Mouse (Mus musculus): ENCODE data around the gene Il20.

The Il20 gene

DNA sequence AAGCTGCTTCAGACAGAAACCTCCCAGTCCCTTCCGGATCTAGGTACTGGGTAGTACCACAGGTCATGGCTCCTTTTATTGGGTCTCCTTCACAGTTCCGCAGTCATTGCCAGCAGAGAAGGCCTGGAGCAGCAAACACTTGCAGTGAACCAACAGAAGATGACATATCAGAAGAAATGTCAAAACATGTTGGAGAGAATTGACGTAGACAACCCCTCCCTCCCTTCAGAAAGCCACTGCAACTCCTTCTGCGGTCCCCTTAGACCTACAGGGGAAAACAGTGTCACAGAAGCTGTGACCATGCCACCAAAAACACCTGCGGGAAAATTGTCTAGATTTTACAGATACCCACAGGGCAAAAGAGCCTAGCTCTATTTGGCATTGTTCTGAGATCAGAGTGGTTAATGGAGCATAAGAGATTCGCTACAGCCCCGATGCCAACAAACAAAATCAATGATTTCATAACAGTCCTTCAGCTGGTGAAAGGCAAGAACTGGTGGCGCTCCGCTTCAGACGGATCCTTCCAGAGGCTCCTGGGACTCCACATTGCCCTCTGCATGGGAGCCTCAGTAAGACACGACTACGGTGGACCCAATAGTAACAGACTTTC lies at the start of gene Il20:
Gene Il20 (minus strand): TSS at position 51 of the 610 bp plus-strand sequence.
- ChIA-PET POLR2A (no interaction called here), CTCF (interaction anchor here in 1 of 4 experiments (0.5 kb wide), 1 partner anchor 32 kb away, joined by 4 read pairs; no protein-coding TSS in a partner anchor)

GRCm38 (mm10) chr1:130946920-130947319 lies 35.7 kb upstream of the Il20 start:
- ChIA-PET CTCF (no interaction called here), POLR2A (no interaction called here)

- ChIA-PET POLR2A (no interaction called here), CTCF (interaction anchor here in 1 of 4 experiments (1.3 kb wide), 1 partner anchor 118 kb away, joined by 3 read pairs; no protein-coding TSS in a partner anchor)
Measured at GRCm38 (mm10) chr1:130941801-130942200, 30.6 kb upstream of the Il20 start.

DNA sequence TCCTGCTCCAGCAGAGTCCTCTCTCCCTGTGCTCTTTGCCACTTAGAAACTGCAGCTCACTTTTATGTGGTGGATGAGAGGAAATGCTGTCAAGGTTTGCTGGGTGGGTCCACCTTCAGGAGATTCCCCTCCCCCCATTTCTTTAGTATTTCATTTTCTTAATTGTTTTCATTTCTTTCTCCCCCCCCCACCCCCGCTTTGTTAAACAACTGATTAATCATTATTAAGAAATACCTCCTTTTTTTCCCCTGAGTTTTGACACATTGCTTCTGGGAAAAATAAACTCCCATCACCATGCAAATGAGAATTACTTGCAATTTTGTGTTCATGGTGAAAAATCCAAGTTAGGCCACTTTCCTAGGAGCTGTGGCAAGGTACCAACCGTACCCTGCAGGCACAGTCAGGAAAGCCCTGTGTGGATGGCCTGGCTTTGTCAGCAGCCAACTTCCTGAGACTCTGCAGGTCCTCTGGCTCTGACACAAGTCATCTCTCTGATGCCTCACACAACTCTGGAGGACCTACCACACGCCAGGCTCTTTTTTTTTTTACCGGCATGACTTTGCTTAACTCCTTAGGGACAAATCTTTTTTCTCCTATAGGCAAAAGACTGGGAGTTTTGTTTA lies 28.9 kb upstream of the Il20 start, which contains the start of gene Il19:
Gene Il19 (minus strand): TSS at position 51 of the 623 bp plus-strand sequence.
- ChIA-PET POLR2A (no interaction called here), CTCF (no interaction called here)

- CTCF ChIA-PET = no interaction called here
- POLR2A ChIA-PET = no interaction called here
Measured at GRCm38 (mm10) chr1:130938192-130938591, 26.9 kb upstream of the Il20 start.

DNA sequence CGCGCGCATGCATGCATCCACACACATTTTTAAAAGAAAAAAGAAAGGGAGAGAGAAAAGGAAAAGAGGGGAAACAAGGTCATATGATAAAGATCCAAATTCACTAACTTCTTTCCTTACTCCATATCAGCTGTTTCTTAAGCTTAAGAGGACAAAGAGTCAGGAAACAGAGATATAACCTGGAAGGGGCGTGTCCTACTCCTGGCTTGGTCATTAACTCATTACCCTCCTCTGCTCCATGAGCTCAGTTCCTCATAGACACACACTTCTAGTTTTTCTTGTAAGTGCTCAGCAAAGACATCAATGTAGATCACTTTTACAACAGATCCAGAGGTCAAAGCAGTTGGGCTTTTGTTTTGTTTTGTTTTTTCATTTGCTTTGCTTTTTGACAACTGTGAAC lies 25.9 kb upstream of the Il20 start:
- ChIA-PET CTCF (no interaction called here), POLR2A (no interaction called here)

DNA sequence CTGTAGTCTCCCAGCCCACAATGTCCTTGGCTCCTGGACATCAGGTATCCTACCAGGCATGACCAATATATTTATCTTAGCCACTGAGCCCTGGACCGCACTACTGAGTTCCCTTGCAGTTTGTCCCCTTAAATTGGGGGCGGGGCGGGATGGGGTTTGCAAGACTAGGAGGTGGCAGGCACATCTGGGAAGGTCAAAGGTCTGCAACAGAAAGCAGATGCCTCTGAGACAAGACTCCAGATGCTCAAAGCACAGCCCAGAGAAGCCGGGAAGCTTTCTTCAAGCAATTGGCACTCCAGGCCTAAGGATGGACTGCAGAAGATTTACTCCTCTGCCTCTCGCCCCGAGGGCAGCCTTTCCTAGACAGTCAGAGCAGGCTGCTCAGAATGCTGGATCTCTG lies 25.1 kb upstream of the Il20 start:
- ChIA-PET POLR2A (no interaction called here), CTCF (no interaction called here)

DNA sequence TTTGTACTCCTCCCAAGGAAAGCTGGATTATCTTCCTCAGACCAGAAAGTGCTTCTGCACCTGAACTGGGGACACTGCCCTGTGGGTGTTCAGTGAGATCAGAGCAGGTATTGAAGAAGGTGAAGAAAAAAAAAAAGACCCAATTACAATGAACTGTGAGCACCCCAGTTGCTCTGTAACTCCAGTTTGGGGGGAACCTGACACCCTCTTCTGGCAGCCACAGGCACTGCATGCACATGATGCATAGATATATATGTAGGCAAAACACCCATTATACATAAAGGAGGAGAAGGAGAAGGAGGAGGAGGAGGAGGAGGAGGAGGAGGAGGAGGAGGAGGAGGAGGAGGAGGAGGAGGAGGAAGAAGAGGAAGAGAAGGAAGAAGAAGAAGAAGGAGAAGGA lies 15.2 kb upstream of the Il20 start:
- ChIA-PET POLR2A (interaction anchor here in 1 of 4 experiments (0.6 kb wide), 1 partner anchor 112 kb away, joined by 3 read pairs; no protein-coding TSS in a partner anchor), CTCF (interaction anchor here in 1 of 4 experiments (0.7 kb wide), 1 partner anchor 309 kb away, joined by 5 read pairs; no protein-coding TSS in a partner anchor)

DNA sequence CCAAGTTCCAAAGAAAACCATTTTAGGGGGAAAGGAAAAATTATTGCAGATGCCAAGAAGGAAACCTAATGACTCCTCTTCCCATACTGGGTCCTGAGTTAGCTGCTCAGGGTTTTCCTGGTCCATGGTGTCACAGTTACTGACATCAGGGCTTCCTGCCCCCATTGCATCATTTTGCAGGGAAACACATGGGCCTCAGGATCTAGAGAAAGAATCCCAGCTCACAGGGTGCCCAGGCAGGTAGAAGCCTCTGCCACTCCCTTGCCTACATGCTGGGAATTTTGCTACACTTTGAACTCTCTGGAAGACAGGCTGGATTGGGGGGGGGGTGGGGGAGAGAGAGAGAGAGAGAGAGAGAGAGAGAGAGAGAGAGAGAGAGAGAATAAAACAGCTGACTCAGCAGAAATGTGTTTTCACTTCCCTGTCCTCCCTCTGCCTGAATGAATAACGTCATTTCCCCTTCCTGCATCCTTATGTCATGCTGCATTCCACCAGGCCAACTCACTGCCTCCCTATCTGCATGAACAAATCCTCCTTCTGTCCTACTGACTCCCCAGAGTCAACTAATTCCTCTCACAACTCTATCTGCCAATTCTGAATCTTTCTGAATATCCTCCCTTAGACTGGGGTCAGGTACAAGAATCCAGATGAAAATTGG lies 7.2 kb upstream of the Il20 start:
- POLR2A ChIA-PET = interaction anchor here in 1 of 4 experiments (0.6 kb wide), 1 partner anchor 386 kb away, joined by 3 read pairs; no protein-coding TSS in a partner anchor
- CTCF ChIA-PET = no interaction called here

DNA sequence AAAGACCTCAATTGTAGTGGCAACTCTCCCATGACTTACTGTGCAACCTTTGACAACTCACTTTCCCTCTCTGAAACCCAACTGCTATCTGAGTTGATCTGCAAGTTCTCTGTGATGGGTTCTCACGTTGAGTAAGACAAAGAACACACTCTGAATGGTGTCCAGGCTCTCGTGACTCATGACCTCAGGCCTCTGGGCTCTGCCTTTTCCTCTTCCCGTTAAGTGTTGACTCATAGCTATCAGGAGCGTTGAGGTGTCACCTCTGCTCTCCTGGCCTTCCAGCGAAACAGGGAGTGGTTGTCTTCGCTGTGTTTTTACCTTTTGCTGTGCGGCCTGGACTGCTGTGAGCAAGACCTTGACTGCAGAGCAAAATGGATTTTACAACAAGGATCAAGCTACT lies 8.7 kb downstream of the Il20 start:
- ChIA-PET CTCF (no interaction called here), POLR2A (no interaction called here)

DNA sequence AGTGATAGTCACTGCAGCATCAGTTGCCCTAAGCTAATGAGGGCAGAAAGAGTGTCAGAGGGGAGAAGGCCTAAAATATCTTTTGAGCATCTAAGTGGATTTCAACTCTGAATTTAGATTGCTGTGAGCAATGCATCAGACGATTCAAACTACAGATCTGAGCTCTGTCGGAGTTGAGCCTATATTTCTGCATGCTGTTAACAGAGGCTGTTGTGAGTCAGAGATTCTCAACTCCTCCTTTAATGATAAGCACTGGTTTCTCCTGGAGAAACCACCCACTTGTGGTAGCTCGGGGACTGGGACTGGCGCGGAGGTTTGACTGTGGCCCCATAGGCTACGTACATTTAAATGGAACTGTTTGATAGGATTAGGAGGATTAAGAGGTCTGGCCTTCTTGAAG lies 16.8 kb downstream of the Il20 start:
- CTCF ChIA-PET = no interaction called here
- POLR2A ChIA-PET = no interaction called here

DNA sequence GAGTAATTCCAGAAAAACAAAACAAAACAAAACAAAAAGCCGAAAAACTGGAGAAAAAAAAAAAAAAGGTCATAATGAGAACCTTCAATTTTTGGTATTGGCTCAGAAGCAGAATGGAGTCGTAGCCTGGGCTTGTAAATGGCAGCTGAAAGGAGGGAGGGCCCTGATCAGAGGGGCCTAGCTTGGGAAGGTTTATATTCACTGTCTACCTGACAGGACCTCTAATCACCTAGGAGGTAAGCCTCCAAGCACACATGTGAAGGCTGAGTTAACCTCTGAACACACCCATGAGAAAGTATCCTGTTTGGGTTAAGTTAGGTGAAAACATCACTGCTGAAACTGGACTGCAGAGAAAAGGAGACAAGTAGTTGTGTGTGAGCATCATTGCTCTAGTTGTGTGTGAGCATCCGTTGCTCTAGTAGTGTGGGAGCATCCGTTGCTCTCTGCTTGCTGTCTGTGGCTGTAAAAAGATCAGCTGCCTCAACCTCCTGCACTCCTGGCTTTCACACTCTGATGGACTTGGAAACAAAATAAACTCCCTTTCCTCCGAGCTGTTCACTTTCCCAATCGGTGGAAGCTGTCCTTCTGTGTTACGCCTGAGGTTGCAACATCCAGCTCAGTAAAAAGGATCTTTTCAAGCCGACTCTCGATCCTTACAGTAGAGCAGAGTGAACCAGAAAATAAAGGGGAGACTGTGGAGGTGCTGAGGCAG lies 17.8 kb downstream of the Il20 start:
- CTCF ChIA-PET = interaction anchor here in 2 of 4 experiments (0.7 to 1.0 kb wide), 3 partner anchors 19 to 191 kb away, joined by 3 to 4 read pairs (median 4); no protein-coding TSS in a partner anchor
- POLR2A ChIA-PET = interaction anchor here in 1 of 4 experiments (0.7 kb wide), 1 partner anchor 161 kb away, joined by 5 read pairs; no protein-coding TSS in a partner anchor

GRCm38 (mm10) chr1:130892446-130892845 lies 18.8 kb downstream of the Il20 start:
- ChIA-PET POLR2A (no interaction called here), CTCF (interaction anchor here in 1 of 4 experiments (1.0 kb wide), 1 partner anchor 18 kb away, joined by 3 read pairs; no protein-coding TSS in a partner anchor)

GRCm38 (mm10) chr1:130887354-130887753 lies 23.9 kb downstream of the Il20 start, which contains the start of gene Il24:
Il24 (minus strand) TSS chr1:130887454.
- POLR2A ChIA-PET = no interaction called here
- CTCF ChIA-PET = no interaction called here

- CTCF ChIA-PET = no interaction called here
- POLR2A ChIA-PET = no interaction called here
Measured at GRCm38 (mm10) chr1:130883146-130883545, 28.1 kb downstream of the Il20 start.

GRCm38 (mm10) chr1:130879927-130880326 lies 31.3 kb downstream of the Il20 start:
- POLR2A ChIA-PET = interaction anchor here in 1 of 4 experiments (1.3 kb wide), 1 partner anchor 173 kb away, joined by 3 read pairs; no protein-coding TSS in a partner anchor
- CTCF ChIA-PET = interaction anchor here in 2 of 4 experiments (0.6 to 1.4 kb wide), 3 partner anchors 178 to 381 kb away, joined by 3 to 6 read pairs (median 4); no protein-coding TSS in a partner anchor

GRCm38 (mm10) chr1:130877889-130878614 lies 33.2 kb downstream of the Il20 start:
- CTCF ChIA-PET = interaction anchor here in 3 of 4 experiments (0.6 to 4.2 kb wide), 9 partner anchors 23 to 367 kb away, joined by 3 to 39 read pairs (median 3); partner anchors contain the start of gene Rassf5 (in 1 of the 3)
- POLR2A ChIA-PET = interaction anchor here in 3 of 4 experiments (0.7 to 1.7 kb wide), 3 partner anchors 175 to 432 kb away, joined by 3 to 4 read pairs (median 4); no protein-coding TSS in a partner anchor

DNA sequence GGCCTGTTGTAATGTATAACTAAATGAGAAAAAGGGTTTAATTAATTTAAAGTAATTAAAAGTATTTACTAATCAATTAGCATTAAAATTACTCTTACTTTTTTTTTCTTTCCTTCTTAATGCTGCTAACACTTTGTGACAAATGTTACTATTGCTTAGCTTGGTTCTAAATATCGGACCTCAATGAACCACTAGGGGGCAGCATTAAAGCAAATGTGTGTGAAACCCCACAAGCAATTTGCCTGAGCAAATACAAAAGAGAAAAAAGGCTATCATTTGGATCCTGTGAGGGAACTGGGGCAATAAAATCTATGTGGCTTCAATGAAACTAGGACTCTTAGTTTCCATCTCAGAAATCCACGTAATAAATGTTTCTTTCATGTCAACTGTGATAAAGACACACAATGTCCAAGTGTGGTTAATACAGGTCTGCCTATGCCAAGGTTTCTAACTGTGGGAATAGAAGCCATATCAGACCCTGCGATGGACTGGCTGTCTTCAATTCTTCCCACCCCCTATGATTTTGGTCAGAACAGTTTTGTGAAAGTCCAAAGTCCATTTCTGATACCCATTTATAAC lies 34.2 kb downstream of the Il20 start:
- POLR2A ChIA-PET = interaction anchor here in 2 of 4 experiments (1.6 to 1.7 kb wide), 2 partner anchors 8 to 176 kb away, joined by 3 to 4 read pairs; no protein-coding TSS in a partner anchor
- CTCF ChIA-PET = interaction anchor here (0.5 to 4.2 kb wide), 28 partner anchors 8 to 393 kb away, joined by 3 to 39 read pairs (median 3); partner anchors contain the start of gene Fcmr (in 1 of the 4)

Measured in embryonic stem cell, embryonic (primary cell).